Comparison of ENCODE assay signal across 12 mouse cellular contexts in the genomic region with DNA sequence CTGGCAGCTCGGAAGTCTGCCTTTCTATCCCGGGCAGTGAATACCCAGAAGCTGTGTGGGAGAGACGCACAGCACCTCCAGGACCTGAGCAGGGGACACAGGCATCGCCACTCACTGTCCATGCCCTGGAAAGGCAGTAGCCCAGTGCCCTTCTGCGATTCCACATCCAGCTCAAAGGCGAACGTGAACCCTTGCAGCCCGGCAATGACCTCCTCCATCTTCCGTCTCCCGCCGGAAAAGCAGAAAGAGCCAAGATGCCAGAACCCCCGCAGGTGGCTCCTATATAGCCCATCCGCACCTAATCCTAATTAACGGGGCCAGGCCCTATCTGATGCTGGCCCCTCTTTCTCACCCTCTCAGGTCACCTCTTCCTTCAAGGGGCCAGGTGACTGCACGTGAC. TPM values are rescaled to one million over a fixed set of nuclear protein-coding genes. Genes with fewer than 3 reads are reported as not detected.
DNase-seq lines count a peak whose midpoint lies in the region; ATAC-seq and TF ChIP-seq lines count a peak whose summit lies in the region.
"Had no signal": no experiment of that assay in that cellular context is flagged by ENCODE, and none has a peak within 500 bp of the region (broad histone marks: within the 10 kb centered on the region; RNA-seq: fewer than 3 reads in every experiment).

No protein-coding gene starts in this region.

- H3K4me3 ChIP-seq in heart, embryonic 14.5 days (ENCODE audit: control insufficient read depth in 1 of 2, insufficient read depth in 1 of 2, low read depth in 1 of 2, low read length in 2 of 2), result no peak overlapping the region
- no peak overlapping the region for H3K4me3 ChIP-seq in heart, adult 2 months
- no peak overlapping the region for H3K4me3 ChIP-seq in neural tube, embryonic 12.5 days
- H3K4me3 ChIP-seq in neural tube, embryonic 15.5 days (replicated peaks), result no peak overlapping the region
- no peak overlapping the region for H3K4me3 ChIP-seq in hindbrain, embryonic 12.5 days
- H3K4me3 ChIP-seq: megakaryocyte, embryonic 14.5 days had no signal

- TF ChIP-seq CTCF in heart, adult 2 months (IDR thresholded peaks at IDR 0.05), result no peak

- no peak for TF ChIP-seq POLR2A in heart, adult 2 months (IDR thresholded peaks at IDR 0.05; ENCODE audit: insufficient read depth, low read depth, low read length)

- H3K9ac ChIP-seq in heart, embryonic 14.5 days (ENCODE audit: low read length), result no peak overlapping the region
- no peak overlapping the region for H3K9ac ChIP-seq in heart, adult 2 months (ENCODE audit: low read depth, low read length)
- peak overlapping the region; percentile 45; the same call in 1 of the 2 replicates for H3K9ac ChIP-seq in neural tube, embryonic 12.5 days
- no peak overlapping the region for H3K9ac ChIP-seq in neural tube, embryonic 15.5 days (replicated peaks)
- H3K9ac ChIP-seq in hindbrain, embryonic 12.5 days, result peak overlapping the region; percentile 3

- no peaks in the 10 kb centered on the region for H3K27me3 ChIP-seq in heart, embryonic 14.5 days (ENCODE audit: control insufficient read depth, insufficient read depth, low read length)
- no peaks in the 10 kb centered on the region for H3K27me3 ChIP-seq in heart, adult 2 months (ENCODE audit: control insufficient read depth, insufficient read depth, low read length)
- H3K27me3 ChIP-seq in neural tube, embryonic 12.5 days (replicated peaks), result peaks cover 10% of the 10 kb centered on the region
- 0 out of 2 replicates have a peak, but pooled peaks cover 9% of the 10 kb centered on the region for H3K27me3 ChIP-seq in neural tube, embryonic 15.5 days (replicated peaks)
- peaks cover 19% of the 10 kb centered on the region for H3K27me3 ChIP-seq in hindbrain, embryonic 12.5 days
- H3K27me3 ChIP-seq: CH12.LX had no signal

- no peaks in the 10 kb centered on the region; the same call in 1 of the 2 replicates for H3K36me3 ChIP-seq in heart, embryonic 14.5 days (ENCODE audit: control insufficient read depth, insufficient read depth, low read length)
- H3K36me3 ChIP-seq in heart, adult 2 months (ENCODE audit: control insufficient read depth, insufficient read depth, low read length), result no peaks in the 10 kb centered on the region
- H3K36me3 ChIP-seq in neural tube, embryonic 12.5 days, result no peaks in the 10 kb centered on the region
- 0 out of 2 replicates have a peak, but pooled peaks cover 4% of the 10 kb centered on the region for H3K36me3 ChIP-seq in neural tube, embryonic 15.5 days
- peaks cover 7% of the 10 kb centered on the region; the same call in 1 of the 2 replicates for H3K36me3 ChIP-seq in hindbrain, embryonic 12.5 days

- H3K4me2 ChIP-seq in heart, embryonic 14.5 days (ENCODE audit: low read length), result peak overlapping the region; percentile 18; the same call in 1 of the 2 replicates
- peak overlapping the region; percentile 27; the same call in 1 of the 2 replicates for H3K4me2 ChIP-seq in neural tube, embryonic 12.5 days (replicated peaks)
- H3K4me2 ChIP-seq in neural tube, embryonic 15.5 days, result no peak overlapping the region
- H3K4me2 ChIP-seq in hindbrain, embryonic 12.5 days (replicated peaks), result peak overlapping the region; percentile 25

- DNase-seq in heart, adult 2 months, result no peak
- peak; percentile 43 for DNase-seq in retina, postnatal 1 day
- DNase-seq in adrenal gland, adult 8-10 months, result no peak
- no peak for DNase-seq in gastrocnemius, postnatal 10 days
- DNase-seq: cerebellum, adult 11 months; left cerebral cortex, postnatal 4 days had no signal

- ATAC-seq in heart, embryonic 14.5 days (ENCODE audit: insufficient number of reproducible peaks, insufficient read depth, low FRiP score, low read depth), result no peak
- ATAC-seq in neural tube, embryonic 12.5 days (ENCODE audit: low FRiP score, low read depth), result peak; percentile 19; the same call in 1 of the 2 replicates
- ATAC-seq in neural tube, embryonic 15.5 days (ENCODE audit: low FRiP score), result no peak
- peak; percentile 20; the same call in 1 of the 2 replicates for ATAC-seq in hindbrain, embryonic 12.5 days (ENCODE audit: low FRiP score)

- WGBS in heart, embryonic 14.5 days, result 18% methylated on average over 15 of the region's 15 CpGs
- 57% methylated on average over 15 of the region's 15 CpGs for WGBS in heart, adult 2 months
- 9% methylated on average over 15 of the region's 15 CpGs for WGBS in neural tube, embryonic 12.5 days
- WGBS in neural tube, embryonic 15.5 days, result 19% methylated on average over 15 of the region's 15 CpGs
- WGBS in hindbrain, embryonic 12.5 days, result 10% methylated on average over 15 of the region's 15 CpGs

- H3K79me2 ChIP-seq in heart, adult 2 months (replicated peaks; ENCODE audit: control insufficient read depth, insufficient read depth, low read length), result no peaks in the 10 kb centered on the region

- TF ChIP-seq EP300 in heart, adult 2 months (IDR thresholded peaks at IDR 0.05; ENCODE audit: insufficient read depth, low read depth, low read length), result no peak

- H3K9me3 ChIP-seq in heart, embryonic 14.5 days (ENCODE audit: control insufficient read depth, low read length), result no peaks in the 10 kb centered on the region
- no peaks in the 10 kb centered on the region for H3K9me3 ChIP-seq in neural tube, embryonic 12.5 days
- H3K9me3 ChIP-seq in neural tube, embryonic 15.5 days (replicated peaks), result no peaks in the 10 kb centered on the region
- no peaks in the 10 kb centered on the region for H3K9me3 ChIP-seq in hindbrain, embryonic 12.5 days (replicated peaks)

- intact Hi-C loops in heart, adult 2 months (cut with DNase I), result no loop called here

- H3K27ac ChIP-seq in heart, embryonic 14.5 days (replicated peaks in 1 of 2; ENCODE audit: control insufficient read depth in 1 of 2, insufficient read depth in 1 of 2, low read depth in 2 of 2, low read length in 2 of 2), result no peak overlapping the region
- no peak overlapping the region for H3K27ac ChIP-seq in heart, adult 2 months
- no peak overlapping the region for H3K27ac ChIP-seq in neural tube, embryonic 12.5 days
- H3K27ac ChIP-seq in neural tube, embryonic 15.5 days (replicated peaks), result no peak overlapping the region
- H3K27ac ChIP-seq in hindbrain, embryonic 12.5 days, result 0 out of 2 replicates have a peak overlapping the region, but pooled peaks have one; percentile 23

- H3K4me1 ChIP-seq in heart, embryonic 14.5 days (ENCODE audit: control insufficient read depth in 2 of 2, insufficient read depth in 2 of 2, low read length in 2 of 2), result peaks cover 10 to 18% of the 10 kb centered on the region in 2 experiments; a peak in 3 of 4 replicates
- H3K4me1 ChIP-seq in heart, adult 2 months (ENCODE audit: control insufficient read depth, insufficient read depth, low read length), result peaks cover 8% of the 10 kb centered on the region
- H3K4me1 ChIP-seq in neural tube, embryonic 12.5 days, result peaks cover 25% of the 10 kb centered on the region
- H3K4me1 ChIP-seq in neural tube, embryonic 15.5 days, result peaks cover 18% of the 10 kb centered on the region
- H3K4me1 ChIP-seq in hindbrain, embryonic 12.5 days, result peaks cover 27% of the 10 kb centered on the region

RNA-seq across cellular contexts. Expression of a gene that starts 0.5 kb away (rescaled TPM):
- 0.18 and 0.19 TPM in 2 replicates for polyA plus RNA-seq in heart, embryonic 14.5 days (2014; fragmentation: Nextera tagmentation; extraction: Ambion mirVana)
- not detected for total RNA-seq in heart, adult 2 months (2021)
- polyA plus RNA-seq in heart, adult 2 months (2012; rRNA removed), result 0.18 TPM in 1 of 2 replicates, not detected in the other
- polyA plus RNA-seq in neural tube, embryonic 12.5 days (2016; fragmentation: Nextera tagmentation; extraction: Ambion mirVana), result 0.38 and 0.59 TPM in 2 replicates
- 0.27 and 10.0 TPM in 2 replicates for polyA plus RNA-seq in neural tube, embryonic 15.5 days (2015; fragmentation: Nextera tagmentation; extraction: Ambion mirVana)
- 0.15 and 0.31 TPM in 2 replicates for polyA plus RNA-seq in hindbrain, embryonic 12.5 days (2016; fragmentation: Nextera tagmentation; extraction: Ambion mirVana)
- total RNA-seq in adrenal gland, adult 8-10 months (2022), result under 1 TPM; 0.43 to 1.00 (median 0.75) TPM
- not detected for total RNA-seq in gastrocnemius, postnatal 10 days (2021)
- total RNA-seq: left cerebral cortex, postnatal 4 days had no signal

RNA-seq across cellular contexts. Expression of a gene that starts 25.1 kb away (rescaled TPM):
- 15.4 and 20.0 TPM in 2 replicates for polyA plus RNA-seq in heart, embryonic 14.5 days (2014; fragmentation: Nextera tagmentation; extraction: Ambion mirVana)
- total RNA-seq in heart, adult 2 months (2021), result 1 to 10 TPM; 5.8 to 6.4 TPM
- polyA plus RNA-seq in heart, adult 2 months (2012; rRNA removed), result 4.7 and 7.8 TPM in 2 replicates
- 21.9 and 22.8 TPM in 2 replicates for polyA plus RNA-seq in neural tube, embryonic 12.5 days (2016; fragmentation: Nextera tagmentation; extraction: Ambion mirVana)
- 21.6 and 21.8 TPM in 2 replicates for polyA plus RNA-seq in neural tube, embryonic 15.5 days (2015; fragmentation: Nextera tagmentation; extraction: Ambion mirVana)
- polyA plus RNA-seq in hindbrain, embryonic 12.5 days (2016; fragmentation: Nextera tagmentation; extraction: Ambion mirVana), result 23.8 and 25.9 TPM in 2 replicates
- 10 to 100 TPM; 16.7 to 21.8 (median 18.1) TPM for total RNA-seq in adrenal gland, adult 8-10 months (2022)
- 10 to 100 TPM in 1 of 2 experiments, 1 to 10 TPM in 1; 7.3 to 10.9 TPM for total RNA-seq in gastrocnemius, postnatal 10 days (2021)

RNA-seq across cellular contexts. Expression of a gene that starts 25.3 kb away (rescaled TPM):
- 43.0 and 44.8 TPM in 2 replicates for polyA plus RNA-seq in heart, embryonic 14.5 days (2014; fragmentation: Nextera tagmentation; extraction: Ambion mirVana)
- 10 to 100 TPM; 15.3 to 16.4 TPM for total RNA-seq in heart, adult 2 months (2021)
- polyA plus RNA-seq in heart, adult 2 months (2012; rRNA removed), result 10.7 and 12.4 TPM in 2 replicates
- 49.9 and 51.0 TPM in 2 replicates for polyA plus RNA-seq in neural tube, embryonic 12.5 days (2016; fragmentation: Nextera tagmentation; extraction: Ambion mirVana)
- 37.8 and 40.1 TPM in 2 replicates for polyA plus RNA-seq in neural tube, embryonic 15.5 days (2015; fragmentation: Nextera tagmentation; extraction: Ambion mirVana)
- 49.9 and 50.4 TPM in 2 replicates for polyA plus RNA-seq in hindbrain, embryonic 12.5 days (2016; fragmentation: Nextera tagmentation; extraction: Ambion mirVana)
- total RNA-seq in adrenal gland, adult 8-10 months (2022), result 10 to 100 TPM; 28.9 to 34.4 (median 31.0) TPM
- total RNA-seq in gastrocnemius, postnatal 10 days (2021), result 10 to 100 TPM; 34.8 to 37.9 TPM

RNA-seq across cellular contexts. Expression of a gene that starts 42.4 kb away (rescaled TPM):
- polyA plus RNA-seq in heart, embryonic 14.5 days (2014; fragmentation: Nextera tagmentation; extraction: Ambion mirVana), result 13.3 and 16.8 TPM in 2 replicates
- 10 to 100 TPM; 20.6 to 23.2 TPM for total RNA-seq in heart, adult 2 months (2021)
- 12.3 and 12.9 TPM in 2 replicates for polyA plus RNA-seq in heart, adult 2 months (2012; rRNA removed)
- polyA plus RNA-seq in neural tube, embryonic 12.5 days (2016; fragmentation: Nextera tagmentation; extraction: Ambion mirVana), result 95.8 TPM in 2 replicates
- 58.1 and 58.6 TPM in 2 replicates for polyA plus RNA-seq in neural tube, embryonic 15.5 days (2015; fragmentation: Nextera tagmentation; extraction: Ambion mirVana)
- 98.7 and 106 TPM in 2 replicates for polyA plus RNA-seq in hindbrain, embryonic 12.5 days (2016; fragmentation: Nextera tagmentation; extraction: Ambion mirVana)
- 100 to 1,000 TPM in 2 of 4 experiments, 10 to 100 TPM in 2; 90.2 to 151 (median 111) TPM for total RNA-seq in adrenal gland, adult 8-10 months (2022)
- 10 to 100 TPM; 19.1 to 22.0 TPM for total RNA-seq in gastrocnemius, postnatal 10 days (2021)

RNA-seq across cellular contexts. Expression of a gene that starts 59.4 kb away (rescaled TPM):
- 13.4 and 13.6 TPM in 2 replicates for polyA plus RNA-seq in heart, embryonic 14.5 days (2014; fragmentation: Nextera tagmentation; extraction: Ambion mirVana)
- 1 to 10 TPM; 2.6 to 2.7 TPM for total RNA-seq in heart, adult 2 months (2021)
- polyA plus RNA-seq in heart, adult 2 months (2012; rRNA removed), result 3.7 and 5.6 TPM in 2 replicates
- 26.1 and 26.7 TPM in 2 replicates for polyA plus RNA-seq in neural tube, embryonic 12.5 days (2016; fragmentation: Nextera tagmentation; extraction: Ambion mirVana)
- 27.7 and 30.4 TPM in 2 replicates for polyA plus RNA-seq in neural tube, embryonic 15.5 days (2015; fragmentation: Nextera tagmentation; extraction: Ambion mirVana)
- polyA plus RNA-seq in hindbrain, embryonic 12.5 days (2016; fragmentation: Nextera tagmentation; extraction: Ambion mirVana), result 32.3 and 33.5 TPM in 2 replicates
- 10 to 100 TPM; 32.5 to 40.2 (median 36.8) TPM for total RNA-seq in adrenal gland, adult 8-10 months (2022)
- total RNA-seq in gastrocnemius, postnatal 10 days (2021), result 1 to 10 TPM; 4.9 to 7.2 TPM

Comparison
In these comparisons a context has a peak if more than half of its experiments do, and no peak if none do; other contexts are left out.
1. ATAC-seq: peak in neural tube, embryonic 12.5 days (single experiment) and hindbrain, embryonic 12.5 days (single experiment); none in heart, embryonic 14.5 days (single experiment) and neural tube, embryonic 15.5 days (single experiment).
2. H3K9ac ChIP-seq: peak in neural tube, embryonic 12.5 days (single experiment) and hindbrain, embryonic 12.5 days (single experiment); none in heart, embryonic 14.5 days (single experiment), heart, adult 2 months (single experiment) and neural tube, embryonic 15.5 days (single experiment).